Mouse (Mus musculus): ENCODE measurements around the gene Slc4a2. TPM values are rescaled to one million over a fixed set of nuclear protein-coding genes. Genes with fewer than 3 reads are reported as not detected.

The Slc4a2 gene
- polyA plus RNA-seq, 1 experiment = 88.0 TPM

GRCm38 (mm10) chr5:24455076-24455475 lies 31.4 kb downstream of the Slc4a2 start:
- 26% methylated on average over 3 of the region's 3 CpGs for WGBS
- peak in 1 of 2 experiments; percentile 24 for DNase-seq
- TF ChIP-seq CTCF (IDR thresholded peaks at IDR 0.05; ENCODE audit: borderline replicate concordance, insufficient read depth, low read depth, low read length) = no peak
- TF ChIP-seq POLR2A (IDR thresholded peaks at IDR 0.05; ENCODE audit: borderline replicate concordance, insufficient read depth, low read length) = no peak
- H3K4me3 ChIP-seq (replicated peaks; ENCODE audit: insufficient read depth, low read depth, low read length) = peak overlapping the region; percentile 49
- no peaks in the 10 kb centered on the region for H3K27me3 ChIP-seq (ENCODE audit: control insufficient read depth, insufficient read depth, low read length)
- H3K27ac ChIP-seq (ENCODE audit: insufficient read depth, low read length) = peak overlapping the region; percentile 70; the same call in 1 of the 2 replicates
- H3K4me1 ChIP-seq (ENCODE audit: control insufficient read depth, insufficient read depth, low read length) = peaks cover 31% of the 10 kb centered on the region

DNA sequence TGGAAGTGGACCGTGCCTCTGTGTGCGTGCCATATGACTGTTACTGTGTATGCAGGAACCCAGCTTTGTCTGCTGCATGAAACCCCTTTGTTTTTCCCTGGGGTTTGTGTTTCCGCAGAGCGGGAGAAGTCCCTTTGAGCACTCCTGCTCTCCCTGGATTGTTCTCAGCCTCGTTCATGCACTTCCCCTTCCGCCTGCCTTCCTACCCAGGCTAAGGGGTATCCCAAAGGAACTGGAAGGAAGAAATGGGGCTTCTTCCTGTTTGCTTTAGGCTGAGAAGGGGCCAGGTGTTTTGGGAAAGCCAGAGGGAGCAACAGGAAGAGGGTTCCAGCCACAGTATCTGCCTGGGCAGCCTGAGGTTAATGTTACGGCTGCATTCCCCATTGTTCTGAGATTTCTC lies 32.0 kb downstream of the Slc4a2 start:
- Histone ChIP-seq H3K4me3 (replicated peaks; ENCODE audit: insufficient read depth, low read depth, low read length) (peak overlapping the region; percentile 28), H3K27ac (ENCODE audit: insufficient read depth, low read length) (no peak overlapping the region), H3K27me3 (ENCODE audit: control insufficient read depth, insufficient read depth, low read length) (no peaks in the 10 kb centered on the region), H3K4me1 (ENCODE audit: control insufficient read depth, insufficient read depth, low read length) (peaks cover 31% of the 10 kb centered on the region)
- 22% methylated on average over 7 of the region's 7 CpGs for WGBS
- DNase-seq = peak in 1 of 2 experiments; percentile 23
- TF ChIP-seq CTCF (IDR thresholded peaks at IDR 0.05; ENCODE audit: borderline replicate concordance, insufficient read depth, low read depth, low read length) (no peak), POLR2A (IDR thresholded peaks at IDR 0.05; ENCODE audit: borderline replicate concordance, insufficient read depth, low read length) (no peak)

- 6% methylated on average over 12 of the region's 12 CpGs for WGBS
- no peak overlapping the region for H3K4me3 ChIP-seq (replicated peaks; ENCODE audit: insufficient read depth, low read depth, low read length)
- no peaks in the 10 kb centered on the region for H3K27me3 ChIP-seq (ENCODE audit: control insufficient read depth, insufficient read depth, low read length)
- no peak for DNase-seq
- TF ChIP-seq POLR2A (IDR thresholded peaks at IDR 0.05; ENCODE audit: borderline replicate concordance, insufficient read depth, low read length) = no peak
- no peak for TF ChIP-seq CTCF (IDR thresholded peaks at IDR 0.05; ENCODE audit: borderline replicate concordance, insufficient read depth, low read depth, low read length)
- peaks cover 37% of the 10 kb centered on the region for H3K4me1 ChIP-seq (ENCODE audit: control insufficient read depth, insufficient read depth, low read length)
- H3K27ac ChIP-seq (ENCODE audit: insufficient read depth, low read length) = no peak overlapping the region
Measured at GRCm38 (mm10) chr5:24466762-24467161, 43.1 kb downstream of the Slc4a2 start.

DNA sequence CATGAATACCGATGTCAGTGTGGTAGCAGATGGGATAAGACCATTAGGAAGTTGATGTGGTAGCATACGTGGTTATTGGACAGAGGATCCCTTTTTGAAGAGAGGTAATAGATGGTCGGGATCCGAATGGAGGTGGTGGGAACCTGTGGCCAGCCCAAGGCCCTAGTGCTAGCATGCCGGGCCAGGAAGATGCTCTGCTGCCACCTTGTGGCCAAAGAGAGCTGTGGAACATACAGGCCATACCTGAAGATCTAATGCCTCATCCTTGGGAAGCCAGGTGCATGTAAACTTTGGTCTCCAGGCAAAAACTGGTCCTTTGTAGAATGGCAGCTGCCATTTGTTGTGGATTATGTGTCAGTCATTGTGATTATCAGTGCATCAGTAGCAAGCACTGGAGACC lies 47.0 kb downstream of the Slc4a2 start:
- no peak overlapping the region for H3K27ac ChIP-seq (ENCODE audit: insufficient read depth, low read length)
- DNase-seq = peak; percentile 81 to 85
- peaks cover 26% of the 10 kb centered on the region for H3K4me1 ChIP-seq (ENCODE audit: control insufficient read depth, insufficient read depth, low read length)
- TF ChIP-seq POLR2A (IDR thresholded peaks at IDR 0.05; ENCODE audit: borderline replicate concordance, insufficient read depth, low read length) = no peak
- TF ChIP-seq CTCF (IDR thresholded peaks at IDR 0.05; ENCODE audit: borderline replicate concordance, insufficient read depth, low read depth, low read length) = peak; percentile 96
- WGBS = 3% methylated on average over 5 of the region's 5 CpGs
- no peaks in the 10 kb centered on the region for H3K27me3 ChIP-seq (ENCODE audit: control insufficient read depth, insufficient read depth, low read length)
- H3K4me3 ChIP-seq (replicated peaks; ENCODE audit: insufficient read depth, low read depth, low read length) = no peak overlapping the region

DNA sequence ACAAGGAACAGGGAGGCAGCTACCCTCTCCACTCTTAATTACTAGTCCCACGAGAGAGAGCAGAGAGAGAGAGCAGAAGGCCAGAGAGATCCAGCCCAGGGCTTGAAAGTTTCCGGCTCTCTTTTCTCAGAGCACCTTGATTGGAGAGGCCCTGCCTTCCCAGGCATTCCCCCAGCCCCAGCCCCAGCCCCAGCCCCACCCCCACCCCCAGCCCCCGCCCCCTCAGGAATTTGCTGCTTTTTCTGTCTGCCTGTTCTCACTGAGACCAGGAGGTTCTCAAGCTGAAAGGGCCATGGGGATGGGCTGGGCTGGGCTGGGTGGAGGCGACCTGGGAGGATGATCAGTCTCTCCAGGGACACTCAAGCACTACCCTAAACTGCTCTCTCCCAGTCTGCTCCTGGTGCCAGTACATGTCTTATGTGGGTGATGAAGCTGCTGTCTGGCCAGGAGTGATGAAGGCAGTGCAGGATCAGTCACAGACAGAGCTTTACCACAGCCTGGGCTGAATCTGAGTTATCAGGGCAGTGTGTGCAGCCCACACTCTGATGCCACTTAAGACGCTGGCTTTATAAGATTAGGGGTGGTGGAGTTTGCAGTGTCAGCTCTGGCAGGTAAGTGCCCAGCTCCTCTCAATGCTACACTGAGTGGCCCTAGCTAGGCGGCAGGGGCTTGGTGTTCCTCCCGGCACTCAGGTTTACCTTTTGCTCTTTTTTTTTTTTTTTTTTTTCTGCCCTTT lies 49.4 kb downstream of the Slc4a2 start:
- 64% methylated on average over 7 of the region's 7 CpGs for WGBS
- no peaks in the 10 kb centered on the region for H3K27me3 ChIP-seq (ENCODE audit: control insufficient read depth, insufficient read depth, low read length)
- H3K4me1 ChIP-seq (ENCODE audit: control insufficient read depth, insufficient read depth, low read length) = peaks cover 17% of the 10 kb centered on the region
- DNase-seq = no peak
- H3K4me3 ChIP-seq (replicated peaks; ENCODE audit: insufficient read depth, low read depth, low read length) = no peak overlapping the region
- TF ChIP-seq CTCF (IDR thresholded peaks at IDR 0.05; ENCODE audit: borderline replicate concordance, insufficient read depth, low read depth, low read length) = no peak
- no peak for TF ChIP-seq POLR2A (IDR thresholded peaks at IDR 0.05; ENCODE audit: borderline replicate concordance, insufficient read depth, low read length)
- no peak overlapping the region for H3K27ac ChIP-seq (ENCODE audit: insufficient read depth, low read length)

DNA sequence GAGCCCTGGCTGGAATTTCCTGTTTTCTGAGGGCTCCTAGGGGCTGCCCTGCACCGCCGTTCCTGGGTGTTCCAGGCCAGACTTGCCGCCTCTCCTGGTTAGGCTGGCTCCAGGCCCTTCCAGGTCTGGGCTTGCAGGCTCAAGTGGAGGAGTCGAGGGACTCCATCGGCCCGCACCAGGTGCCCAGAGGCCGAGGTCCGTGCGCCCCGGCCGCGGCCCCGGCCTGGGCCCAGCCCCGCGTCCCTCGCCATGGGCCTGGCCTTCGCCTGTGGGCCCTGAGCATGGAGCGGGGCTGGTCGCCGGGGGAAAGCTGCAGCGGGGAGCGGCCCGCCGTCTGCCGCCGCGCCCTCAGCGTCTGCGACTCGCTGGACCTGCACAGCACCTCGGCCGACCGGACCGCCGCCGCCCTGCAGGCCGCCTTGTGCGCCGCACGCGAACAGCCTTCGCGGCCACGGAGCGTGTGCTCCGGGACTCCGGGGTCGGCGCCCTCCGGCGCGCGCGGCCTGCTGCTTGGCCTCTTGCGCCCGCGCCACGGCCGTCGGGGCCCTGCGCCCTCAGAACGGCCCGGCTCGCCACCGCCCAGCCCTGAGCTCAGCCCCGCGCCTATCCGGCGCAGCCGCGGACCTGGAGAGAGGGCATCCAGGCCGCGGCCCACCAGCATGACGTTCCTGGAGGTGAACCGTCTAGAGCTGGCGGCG lies 50.5 kb downstream of the Slc4a2 start:
- WGBS = 7% methylated on average over 77 of the region's 77 CpGs
- TF ChIP-seq POLR2A (IDR thresholded peaks at IDR 0.05; ENCODE audit: borderline replicate concordance, insufficient read depth, low read length) (no peak), CTCF (IDR thresholded peaks at IDR 0.05; ENCODE audit: borderline replicate concordance, insufficient read depth, low read depth, low read length) (no peak)
- H3K27ac ChIP-seq (ENCODE audit: insufficient read depth, low read length) = no peak overlapping the region
- peak overlapping the region; percentile 2 for H3K4me3 ChIP-seq (replicated peaks; ENCODE audit: insufficient read depth, low read depth, low read length)
- DNase-seq = no peak
- H3K27me3 ChIP-seq (ENCODE audit: control insufficient read depth, insufficient read depth, low read length) = no peaks in the 10 kb centered on the region
- peaks cover 17% of the 10 kb centered on the region for H3K4me1 ChIP-seq (ENCODE audit: control insufficient read depth, insufficient read depth, low read length)

GRCm38 (mm10) chr5:24474723-24475261 lies 51.2 kb downstream of the Slc4a2 start:
- TF ChIP-seq POLR2A (IDR thresholded peaks at IDR 0.05; ENCODE audit: borderline replicate concordance, insufficient read depth, low read length) (no peak), CTCF (IDR thresholded peaks at IDR 0.05; ENCODE audit: borderline replicate concordance, insufficient read depth, low read depth, low read length) (no peak)
- Histone ChIP-seq H3K4me3 (replicated peaks; ENCODE audit: insufficient read depth, low read depth, low read length) (peak overlapping the region; percentile 5), H3K4me1 (ENCODE audit: control insufficient read depth, insufficient read depth, low read length) (peaks cover 16% of the 10 kb centered on the region), H3K27me3 (ENCODE audit: control insufficient read depth, insufficient read depth, low read length) (no peaks in the 10 kb centered on the region), H3K27ac (ENCODE audit: insufficient read depth, low read length) (peak overlapping the region; percentile 8; the same call in 1 of the 2 replicates)
- WGBS = 4% methylated on average over 66 of the region's 67 CpGs
- DNase-seq = peak in 1 of 2 experiments; percentile 58
